Mouse (Mus musculus) embryo, embryonic 10 days (tissue): ENCODE measurements around the gene Aif1.
A peak's percentile ranks its signal among the peaks of the same experiment; 100 is the strongest.

Experiments used
- DNase-seq: peaks from one replicate; pipeline ENCODE4 v3.0.0-alpha.2; 2015; ENCODE audit warnings: low spot score

Gene Aif1

GRCm38 (mm10) chr17:35194844-35195630 is 19.2 kb upstream of the Aif1 start:
- no peak for DNase-seq

DNA sequence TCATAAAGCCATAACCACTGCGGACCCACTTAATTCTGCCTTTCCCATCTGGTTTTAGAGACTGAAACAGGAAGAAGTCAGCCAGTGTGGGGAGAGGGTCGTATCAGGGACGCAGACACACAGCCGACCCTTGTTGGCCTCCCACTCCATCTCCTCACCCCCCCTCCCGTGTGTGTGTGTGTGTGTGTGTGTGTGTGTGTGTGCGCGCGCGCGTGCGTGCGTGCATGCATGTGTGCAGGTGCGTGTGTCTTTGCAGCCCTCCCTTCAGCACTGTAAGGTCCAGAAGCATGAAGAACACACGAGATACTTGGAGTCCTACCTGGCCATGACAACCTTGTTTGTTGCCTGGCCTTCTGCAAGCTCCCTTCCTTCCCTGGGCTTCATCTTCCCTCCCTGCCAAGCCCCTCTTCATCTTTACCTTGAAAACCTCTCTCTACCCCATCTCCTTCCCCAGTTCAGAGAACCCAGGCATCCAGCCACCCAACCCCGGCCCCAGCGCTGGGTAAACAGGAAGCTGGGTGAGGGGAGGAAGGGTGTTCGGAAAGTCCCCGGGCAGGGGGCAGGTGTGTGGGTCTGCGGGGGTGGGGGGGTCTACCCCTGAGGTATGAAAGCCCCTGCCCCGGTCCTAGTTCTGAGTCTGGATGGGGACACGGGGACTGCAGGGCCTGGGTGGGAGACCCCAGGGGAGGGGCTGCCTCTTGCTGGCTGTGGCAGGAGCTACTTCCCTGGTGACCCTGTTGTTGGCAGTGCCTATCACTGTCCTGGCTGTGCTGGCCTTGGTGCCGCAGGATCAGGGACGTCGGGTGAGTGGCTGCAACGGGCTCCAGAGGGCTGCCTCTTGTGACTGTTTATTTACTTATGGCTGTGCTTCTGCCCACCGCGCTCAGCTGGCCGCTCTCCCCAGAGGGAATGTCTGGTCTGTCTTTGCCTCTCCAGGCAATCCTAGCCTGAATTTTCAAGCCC is 18.3 kb upstream of the Aif1 start, which contains the start of gene Ltb:
Ltb (plus strand) TSS at position 559 of the 963 bp plus-strand sequence.
- DNase-seq = no peak

- DNase-seq = no peak
Measured at GRCm38 (mm10) chr17:35192924-35193323, 17.1 kb upstream of the Aif1 start.

- no peak for DNase-seq
Measured at GRCm38 (mm10) chr17:35191723-35192122, 15.9 kb upstream of the Aif1 start.

DNA sequence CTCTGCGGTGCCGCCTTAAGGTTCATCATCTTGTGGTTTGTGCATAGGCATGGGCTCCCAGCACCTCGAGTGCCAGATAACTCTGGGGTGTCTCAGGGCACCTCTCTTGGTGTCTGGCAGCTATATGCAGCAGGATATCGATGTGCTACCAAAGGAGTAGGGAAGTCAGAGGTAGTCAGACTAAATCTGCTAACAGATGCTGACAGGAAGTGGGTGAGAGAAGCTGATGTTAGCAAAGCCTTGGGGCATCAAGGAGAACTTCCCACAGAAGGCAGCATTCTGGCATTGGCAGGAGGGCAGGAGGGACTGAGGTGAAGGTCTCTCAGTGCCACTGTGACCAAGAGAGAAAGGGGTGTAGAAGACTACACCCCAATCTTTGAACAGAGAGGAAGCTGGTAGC is 14.2 kb upstream of the Aif1 start:
- DNase-seq = no peak

DNA sequence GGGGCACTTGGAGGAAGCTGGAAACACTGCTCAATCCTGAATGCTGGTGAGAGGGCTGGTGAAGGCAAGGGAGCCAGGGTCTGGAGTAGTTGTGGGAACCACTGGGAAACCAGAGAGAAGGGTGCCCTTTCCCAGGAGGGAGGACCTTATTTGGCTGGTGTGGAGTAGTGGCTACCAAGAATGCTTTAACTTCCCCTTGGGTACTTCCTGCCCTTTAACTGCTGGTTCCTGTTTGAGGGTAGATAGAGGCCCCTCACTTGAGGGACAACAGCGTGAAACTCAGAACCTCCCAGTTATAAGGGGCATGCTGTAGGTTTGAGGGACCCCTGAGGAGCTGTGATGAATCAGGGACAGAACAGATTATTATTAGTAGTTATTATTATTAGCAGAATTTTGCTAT is 13.3 kb upstream of the Aif1 start:
- DNase-seq = no peak

DNA sequence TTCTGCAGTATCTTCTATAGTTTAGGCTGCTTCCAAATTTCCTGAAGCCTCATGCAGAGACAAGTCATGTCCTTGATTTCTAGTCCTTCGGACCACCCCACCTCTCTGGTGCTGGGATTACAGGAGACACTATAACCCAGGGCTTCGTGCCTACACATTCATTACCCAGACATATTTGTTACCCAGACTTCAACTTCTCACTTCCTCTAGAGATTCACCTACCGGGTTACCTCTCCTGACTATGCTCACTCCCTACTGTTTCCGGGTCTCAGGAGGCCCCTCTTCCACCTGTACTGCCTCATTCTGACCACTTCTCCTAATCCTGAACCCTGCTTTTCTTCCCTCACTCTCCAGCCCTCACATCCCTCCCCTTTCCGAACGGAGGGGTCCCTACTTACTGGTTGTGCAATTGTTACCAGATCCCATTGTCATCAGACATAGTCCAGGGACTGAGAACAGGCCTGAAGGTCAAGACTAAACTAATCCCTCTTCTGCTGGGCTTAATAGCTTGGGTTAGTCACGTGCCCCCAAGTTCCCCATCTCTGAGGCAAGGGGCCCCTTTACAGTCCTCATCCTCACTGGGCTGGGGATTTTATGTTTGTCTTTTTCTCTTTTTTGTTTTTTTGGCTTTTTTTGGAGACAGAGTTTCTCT is 12.2 kb upstream of the Aif1 start, which contains the start of gene Lst1:
Lst1 (minus strand) TSS at position 481 of the 652 bp plus-strand sequence.
- no peak for DNase-seq

GRCm38 (mm10) chr17:35187345-35187744 is 11.5 kb upstream of the Aif1 start:
- DNase-seq = no peak

DNA sequence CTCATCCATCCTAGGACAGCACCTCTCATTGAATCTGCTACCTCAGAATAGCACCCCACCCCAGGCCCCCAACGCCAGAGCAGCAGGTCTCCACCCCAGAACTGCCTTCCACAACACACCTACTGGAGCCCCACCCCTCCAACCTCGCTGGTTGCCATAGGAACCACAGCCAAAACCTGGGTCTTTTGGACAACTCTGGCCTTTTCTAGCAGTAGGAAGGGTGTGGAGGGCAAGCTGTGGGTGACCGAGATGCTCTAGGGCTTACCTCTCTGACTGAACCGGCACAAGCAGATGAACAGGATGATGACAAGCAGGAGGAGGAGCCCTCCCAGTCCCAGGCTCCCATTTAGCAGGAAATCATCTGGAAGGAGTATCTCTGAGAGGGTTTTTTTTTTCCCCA is 10.8 kb upstream of the Aif1 start:
- peak; percentile 48 for DNase-seq

DNA sequence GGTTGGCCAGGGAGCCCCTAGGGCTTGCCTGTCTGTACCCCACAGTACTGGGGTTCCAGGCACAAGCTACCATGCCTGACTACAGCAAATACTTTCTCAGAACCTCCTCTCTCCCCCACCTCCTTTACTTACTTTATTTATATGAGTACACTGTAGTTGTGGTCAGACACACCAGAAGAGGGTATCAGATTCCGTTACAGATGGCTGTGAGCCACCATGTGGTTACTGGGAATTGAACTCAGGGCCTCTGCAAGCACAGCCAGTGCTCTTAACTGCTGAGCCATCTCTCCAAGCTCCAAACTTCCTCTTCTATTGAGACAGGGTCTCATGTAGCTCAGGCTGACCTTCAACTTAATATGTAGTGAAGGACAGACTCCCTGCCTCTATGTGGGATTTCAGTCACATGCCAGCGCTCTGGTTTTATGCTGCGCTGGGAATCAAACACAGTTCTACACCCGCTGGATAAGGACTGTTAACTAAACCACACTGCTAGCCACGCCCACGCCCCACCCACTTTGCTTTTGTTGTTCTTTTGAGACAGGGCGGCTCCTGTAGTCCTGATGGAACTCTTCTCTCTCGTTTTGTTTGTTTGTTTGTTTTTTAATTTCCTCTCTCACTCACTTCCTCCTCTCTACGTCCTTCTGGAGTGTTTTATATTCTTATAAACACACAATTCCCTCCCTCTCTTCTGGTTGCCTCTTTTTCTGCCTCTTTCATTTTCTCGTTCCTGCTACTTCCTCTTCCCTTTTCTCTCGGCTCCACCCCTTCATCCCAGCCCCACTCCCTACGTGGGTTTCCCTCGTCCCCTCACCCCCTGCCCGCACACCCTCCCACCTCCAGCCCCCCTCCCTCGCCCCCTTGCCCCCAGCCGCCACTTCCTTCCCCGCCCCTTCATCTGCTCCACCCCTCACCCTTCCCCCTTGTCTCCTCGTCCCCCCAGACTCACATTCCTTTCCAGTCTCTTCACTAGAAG is 10.1 kb upstream of the Aif1 start:
- peak; percentile 83 for DNase-seq

DNA sequence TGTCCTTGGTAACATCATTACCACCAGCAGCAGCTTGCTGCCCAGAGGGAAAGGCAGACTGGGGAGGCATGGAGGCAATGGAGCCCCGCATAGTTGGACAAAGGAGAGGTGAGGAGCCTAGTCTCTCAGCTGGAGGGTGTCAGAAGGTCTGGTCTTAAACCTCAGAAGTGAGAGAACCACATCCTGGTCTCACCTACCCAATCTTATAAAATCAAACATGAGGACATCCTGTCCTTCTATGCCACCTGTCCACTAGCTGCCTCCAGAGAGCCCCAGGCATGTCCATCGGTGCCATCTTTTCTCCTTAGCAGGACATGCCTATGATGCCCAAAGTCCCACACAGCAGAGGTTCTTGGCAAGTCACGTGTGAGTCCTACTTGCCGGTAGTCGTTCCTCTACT is 4.2 kb upstream of the Aif1 start:
- no peak for DNase-seq

DNA sequence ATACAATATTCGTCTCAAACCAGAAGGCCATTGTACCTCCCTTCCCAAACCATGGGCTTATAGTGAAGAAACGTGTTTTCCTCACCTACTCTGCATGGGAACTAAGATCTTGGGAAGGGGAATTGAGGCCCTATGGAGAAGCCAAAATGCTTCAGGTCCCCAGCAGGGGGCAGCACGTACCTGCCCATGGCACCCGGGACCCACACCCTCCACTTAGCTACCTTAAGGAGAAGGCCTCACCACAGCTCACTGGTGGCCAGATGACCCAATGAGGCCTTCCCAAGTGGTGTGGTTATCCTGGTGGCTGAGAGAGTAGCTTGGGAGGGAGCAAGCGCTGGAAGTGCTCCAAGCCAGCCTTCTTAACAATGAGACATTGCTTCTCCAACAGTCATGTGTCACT is 2.7 kb upstream of the Aif1 start:
- peak; percentile 85 for DNase-seq

GRCm38 (mm10) chr17:35175382-35175781 is 486 bp downstream of the Aif1 start:
- no peak for DNase-seq

DNA sequence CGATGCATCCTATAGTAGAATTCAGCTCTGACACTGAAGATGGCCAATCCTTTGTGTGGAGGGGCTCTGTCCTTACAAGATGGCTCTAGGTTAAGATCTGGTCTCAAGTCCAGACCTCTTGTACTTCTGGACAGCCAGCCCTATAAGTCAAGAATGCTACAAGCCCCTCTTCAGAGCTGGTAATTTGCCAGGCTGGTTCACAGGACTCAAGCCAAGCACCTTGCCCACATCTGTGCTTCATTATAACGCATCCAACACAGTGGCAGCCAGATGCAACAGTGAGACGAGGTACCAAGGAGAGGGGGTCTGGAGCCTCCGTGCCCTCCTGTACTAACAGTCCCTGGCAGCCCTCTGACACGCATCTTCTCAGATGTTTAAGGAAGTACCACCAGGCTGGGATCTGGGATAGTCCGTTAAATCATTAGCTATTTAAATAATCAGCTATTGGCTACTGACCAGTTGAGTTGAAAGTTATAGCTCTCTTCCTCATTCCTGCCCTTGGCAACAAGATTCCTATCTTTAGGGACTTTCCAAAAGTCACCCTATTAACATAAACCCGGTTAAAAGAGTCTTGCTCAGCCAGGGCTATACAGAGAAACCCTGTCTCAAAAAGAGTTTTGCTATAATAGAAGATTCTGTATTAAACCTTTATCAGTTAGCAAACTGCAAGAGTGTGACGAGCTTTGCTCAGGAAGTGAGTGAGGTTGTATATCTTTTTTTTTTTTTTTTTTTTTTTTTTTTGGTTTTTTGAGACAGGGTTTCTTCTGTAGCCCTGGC is 1.5 kb downstream of the Aif1 start:
- no peak for DNase-seq

- DNase-seq = no peak
Measured at GRCm38 (mm10) chr17:35173329-35173728, 2.5 kb downstream of the Aif1 start.

- no peak for DNase-seq
Measured at GRCm38 (mm10) chr17:35172445-35173234, 3.2 kb downstream of the Aif1 start.

- DNase-seq = peak; percentile 79
Measured at GRCm38 (mm10) chr17:35168541-35169207, 7.2 kb downstream of the Aif1 start.

DNA sequence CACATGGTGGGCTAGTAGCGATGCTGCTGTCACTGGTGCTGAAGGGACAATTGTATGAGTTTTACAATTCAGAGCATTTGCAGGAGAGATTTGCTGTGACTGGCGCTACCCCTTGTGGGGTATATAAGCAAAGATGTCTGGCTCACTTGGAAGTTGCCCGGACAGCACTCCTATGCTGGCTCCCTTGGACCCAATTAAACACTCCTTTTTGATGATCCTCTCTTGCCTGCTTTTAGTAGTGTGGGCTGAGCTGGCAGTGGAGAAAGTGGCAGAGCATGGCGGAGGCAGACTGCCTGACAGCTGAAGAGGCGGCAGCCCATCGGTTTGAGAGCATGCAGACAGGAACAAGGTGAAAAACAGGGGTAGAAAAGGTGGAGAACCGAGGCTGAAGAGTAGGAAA is 8.1 kb downstream of the Aif1 start:
- DNase-seq = no peak
